Mouse (Mus musculus): ENCODE results near the gene Tap2.

Tap2 gene

GRCm38 (mm10) chr17:34203444-34203843 lies at the start of gene Tap2:
Gene Tap2 (plus strand): TSS chr17:34203527.
- no peak for DNase-seq (ENCODE audit: low spot score)

GRCm38 (mm10) chr17:34155534-34155933 lies 47.8 kb upstream of the Tap2 start:
- DNase-seq (ENCODE audit: low spot score) = no peak

GRCm38 (mm10) chr17:34164202-34164895 lies 39.0 kb upstream of the Tap2 start:
- no peak for DNase-seq (ENCODE audit: low spot score)

GRCm38 (mm10) chr17:34165033-34165730 lies 38.1 kb upstream of the Tap2 start:
- DNase-seq (ENCODE audit: low spot score) = no peak

GRCm38 (mm10) chr17:34169279-34169678 lies 34.0 kb upstream of the Tap2 start:
- DNase-seq (ENCODE audit: low spot score) = peak; percentile 30

GRCm38 (mm10) chr17:34170487-34170876 lies 32.8 kb upstream of the Tap2 start:
- DNase-seq (ENCODE audit: low spot score) = no peak

GRCm38 (mm10) chr17:34170877-34171498 lies 32.3 kb upstream of the Tap2 start:
- DNase-seq (ENCODE audit: low spot score) = peak; percentile 72

- DNase-seq (ENCODE audit: low spot score) = no peak
Observed at GRCm38 (mm10) chr17:34172528-34172927, 30.8 kb upstream of the Tap2 start.

- no peak for DNase-seq (ENCODE audit: low spot score)
Observed at GRCm38 (mm10) chr17:34174075-34174474, 29.3 kb upstream of the Tap2 start.

- no peak for DNase-seq (ENCODE audit: low spot score)
Observed at GRCm38 (mm10) chr17:34177179-34177578, 26.1 kb upstream of the Tap2 start.

GRCm38 (mm10) chr17:34179019-34179418 lies 24.3 kb upstream of the Tap2 start:
- no peak for DNase-seq (ENCODE audit: low spot score)

GRCm38 (mm10) chr17:34179913-34180859 lies 23.1 kb upstream of the Tap2 start:
- DNase-seq (ENCODE audit: low spot score) = no peak

GRCm38 (mm10) chr17:34183564-34184219 lies 19.6 kb upstream of the Tap2 start:
- no peak for DNase-seq (ENCODE audit: low spot score)

GRCm38 (mm10) chr17:34185526-34185925 lies 17.8 kb upstream of the Tap2 start:
- no peak for DNase-seq (ENCODE audit: low spot score)

- no peak for DNase-seq (ENCODE audit: low spot score)
Observed at GRCm38 (mm10) chr17:34186885-34187260, 16.5 kb upstream of the Tap2 start.

- DNase-seq (ENCODE audit: low spot score) = peak; percentile 95
Observed at GRCm38 (mm10) chr17:34187261-34187916, 15.9 kb upstream of the Tap2 start, which contains the start of the genes Tap1 and Psmb9. Gene Tap1 (plus strand): TSS chr17:34187553. Gene Psmb9 (minus strand): TSS chr17:34187764.

GRCm38 (mm10) chr17:34188010-34188409 lies 15.3 kb upstream of the Tap2 start:
- peak; percentile 23 for DNase-seq (ENCODE audit: low spot score)

- DNase-seq (ENCODE audit: low spot score) = no peak
Observed at GRCm38 (mm10) chr17:34188986-34189385, 14.3 kb upstream of the Tap2 start.

GRCm38 (mm10) chr17:34192852-34193251 lies 10.5 kb upstream of the Tap2 start:
- DNase-seq (ENCODE audit: low spot score) = no peak

GRCm38 (mm10) chr17:34193468-34193867 lies 9.9 kb upstream of the Tap2 start:
- no peak for DNase-seq (ENCODE audit: low spot score)

- DNase-seq (ENCODE audit: low spot score) = no peak
Observed at GRCm38 (mm10) chr17:34194723-34195122, 8.6 kb upstream of the Tap2 start.
